Mouse (Mus musculus) kidney, adult 2 months (tissue): ENCODE results near the gene Pitpnm3. TPM values are rescaled to one million over a fixed set of nuclear protein-coding genes. Genes with fewer than 3 reads are reported as not detected.

Experiments used
- DNase-seq: peaks from one replicate; pipeline ENCODE4 v3.0.0; 2021
- H3K27ac ChIP-seq: fragments of 200-500 bp; 2 replicates; pipeline ENCODE4 v1.5.1; 2012; ENCODE audit warnings: low read depth, low read length, control low read depth, inconsistent platforms; ENCODE audit not compliant: insufficient read depth
- H3K27me3 ChIP-seq: fragments of 200-500 bp; replicated peaks from 2 replicates; pipeline ENCODE4 v1.6.1; 2012; ENCODE audit warnings: mild to moderate bottlenecking, moderate library complexity, low read length, inconsistent platforms; ENCODE audit not compliant: control insufficient read depth, insufficient read depth
- H3K36me3 ChIP-seq: fragments of 200-500 bp; 2 replicates; pipeline ENCODE4 v1.6.1; 2012; ENCODE audit warnings: mild to moderate bottlenecking, moderate library complexity, low read length, inconsistent platforms; ENCODE audit not compliant: control insufficient read depth, insufficient read depth
- H3K4me1 ChIP-seq: fragments of 200-500 bp; 2 replicates; pipeline ENCODE4 v1.6.1; 2011; ENCODE audit warnings: low read length; ENCODE audit not compliant: control insufficient read depth, insufficient read depth
- H3K4me3 ChIP-seq: fragments of 200-500 bp; 2 replicates; pipeline ENCODE4 v1.5.1; 2011; ENCODE audit warnings: mild to moderate bottlenecking, low read depth, low read length, control low read depth; ENCODE audit not compliant: insufficient read depth
- CTCF ChIP-seq: fragments of 200-500 bp; conservative IDR thresholded peaks from 2 replicates; pipeline ENCODE4 v1.5.1; 2011; ENCODE audit warnings: low read depth, mild to moderate bottlenecking, control low read depth, low read length, moderate library complexity, mixed read lengths; ENCODE audit not compliant: insufficient read depth, insufficient read length
- POLR2A ChIP-seq: fragments of 200-500 bp; IDR thresholded peaks from one replicate; pipeline ENCODE4 v1.6.1; 2011; ENCODE audit warnings: low read depth, low read length, control low read depth
- WGBS: fragments of 180-500 bp; shearing (Covaris S2); methylation state at CpG from one replicate; pipeline ENCODE4 v1.1.7; 2018; 5-methylcytosine and 5-hydroxymethylcytosine counted together
- polyA plus RNA-seq: library from polyadenylated mRNA; depleted of rRNA; stranded (reverse); fragments of >200 nt; gene quantifications from 2 replicates; pipeline ENCODE4 v1.2.3, GENCODE M21; 2012

The Pitpnm3 gene
- polyA plus RNA-seq, 1 experiment, result 4.7 TPM

DNA sequence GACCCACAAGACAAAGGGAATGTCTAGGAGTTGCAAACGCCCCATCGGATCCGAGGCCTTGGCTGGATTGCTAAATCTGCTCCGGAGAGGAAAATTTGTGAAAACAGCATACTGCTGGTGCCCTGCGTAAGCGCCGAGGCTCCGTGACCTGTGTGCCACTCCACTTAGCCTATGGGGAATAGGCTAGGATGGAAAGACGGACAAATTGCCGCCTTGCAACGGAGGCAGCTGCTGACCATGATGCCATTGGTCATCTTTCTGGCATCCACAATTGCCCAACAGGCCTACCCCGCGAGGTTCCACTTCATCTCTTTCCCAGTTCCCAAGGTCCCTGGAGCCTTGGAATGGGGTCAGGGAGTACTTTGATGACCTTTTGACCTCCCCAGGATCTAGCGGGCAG, 92.9 kb downstream of the Pitpnm3 start:
- Histone ChIP-seq H3K36me3 (no peaks in the 10 kb centered on the region), H3K4me1 (no peaks in the 10 kb centered on the region), H3K4me3 (peak overlapping the region; percentile 16; the same call in 1 of the 2 replicates), H3K27ac (no peak overlapping the region), H3K27me3 (no peaks in the 10 kb centered on the region)
- TF ChIP-seq POLR2A (no peak), CTCF (no peak)
- DNase-seq, result no peak
- 3% methylated on average over 14 of the region's 14 CpGs for WGBS

DNA sequence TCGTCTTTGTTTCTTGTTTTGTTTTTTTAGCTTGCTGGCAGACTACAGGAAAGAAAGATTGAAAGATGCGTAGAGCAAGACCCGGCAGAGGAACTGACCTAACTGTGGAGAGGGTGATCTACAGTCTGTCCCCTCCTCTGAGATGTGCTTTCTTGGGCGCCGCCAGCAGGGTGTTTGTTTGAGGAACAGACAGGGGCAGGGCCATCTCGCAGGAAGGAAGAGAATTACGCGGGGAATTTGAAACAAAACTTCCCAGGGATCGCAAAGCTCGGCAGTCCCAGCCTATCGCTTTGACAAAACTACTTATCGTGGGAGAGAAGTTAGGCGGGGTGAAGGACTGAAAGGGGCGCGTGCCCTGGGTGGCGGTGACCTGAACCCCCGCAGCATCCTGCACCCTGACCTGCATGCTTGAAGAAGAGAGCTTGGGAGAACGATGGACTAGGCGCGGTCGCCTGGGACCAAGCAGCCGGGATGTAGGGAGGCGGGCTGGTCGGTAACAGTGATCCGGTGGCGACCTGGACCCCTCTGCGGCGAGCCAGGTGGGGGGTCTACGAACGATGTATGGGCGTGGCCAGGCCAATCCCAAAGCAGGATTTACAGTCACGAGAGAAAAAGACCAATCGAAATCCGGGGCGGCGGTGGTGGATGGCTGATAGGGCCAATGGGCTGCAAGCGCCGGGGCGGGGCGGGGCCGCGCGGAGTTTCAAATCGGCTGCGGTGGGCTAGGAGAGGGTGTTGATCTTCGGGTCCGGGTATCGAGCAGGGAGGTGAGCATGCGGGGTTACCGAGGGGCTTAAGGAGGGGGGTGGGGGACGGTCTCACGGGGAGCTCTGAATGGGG, 93.6 kb downstream of the Pitpnm3 start, which contains the start of gene Pimreg:
Gene Pimreg (plus strand): TSS at position 265 of the 840 bp plus-strand sequence.
- Histone ChIP-seq H3K27me3 (no peaks in the 10 kb centered on the region), H3K4me1 (no peaks in the 10 kb centered on the region), H3K4me3 (peak within 1 kb of the TSS; percentile 57), H3K36me3 (no peaks in the 10 kb centered on the region), H3K27ac (no peak within 1 kb of the TSS)
- peak; percentile 73 for DNase-seq
- TF ChIP-seq POLR2A (no peak), CTCF (0 out of 2 replicates have a peak, but pooled peaks have one; percentile 9)
- 2% methylated on average over 52 of the region's 52 CpGs for WGBS

DNA sequence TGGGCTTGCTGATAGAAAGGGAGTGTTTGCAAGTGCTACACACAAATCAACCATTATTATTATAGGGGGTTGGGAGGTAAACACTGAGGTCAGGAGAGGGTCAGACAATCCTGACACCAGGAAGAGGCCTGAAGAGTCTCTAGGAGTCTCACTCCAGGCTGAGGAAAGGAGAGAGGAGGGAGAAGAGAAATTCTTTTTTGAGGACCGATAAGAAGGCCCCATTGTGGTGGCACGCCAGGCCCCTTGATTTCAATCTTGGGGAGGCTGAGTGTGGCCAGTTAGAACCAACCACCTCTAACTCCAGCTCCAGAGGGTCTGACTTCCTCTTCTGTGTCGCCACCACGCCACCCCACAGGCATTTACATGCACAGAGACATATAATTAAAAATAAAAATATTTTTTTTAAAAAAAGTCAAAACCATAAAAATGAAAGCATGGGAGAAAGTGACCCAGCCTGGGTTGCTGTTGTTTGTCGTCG, 94.2 kb downstream of the Pitpnm3 start:
- TF ChIP-seq CTCF (no peak), POLR2A (no peak)
- H3K27me3 ChIP-seq, result no peaks in the 10 kb centered on the region
- no peaks in the 10 kb centered on the region for H3K4me1 ChIP-seq
- DNase-seq, result no peak
- no peaks in the 10 kb centered on the region for H3K36me3 ChIP-seq
- WGBS, result 32% methylated on average over 6 of the region's 6 CpGs
- H3K27ac ChIP-seq, result no peak overlapping the region
- peak overlapping the region; percentile 57; the same call in 1 of the 2 replicates for H3K4me3 ChIP-seq

DNA sequence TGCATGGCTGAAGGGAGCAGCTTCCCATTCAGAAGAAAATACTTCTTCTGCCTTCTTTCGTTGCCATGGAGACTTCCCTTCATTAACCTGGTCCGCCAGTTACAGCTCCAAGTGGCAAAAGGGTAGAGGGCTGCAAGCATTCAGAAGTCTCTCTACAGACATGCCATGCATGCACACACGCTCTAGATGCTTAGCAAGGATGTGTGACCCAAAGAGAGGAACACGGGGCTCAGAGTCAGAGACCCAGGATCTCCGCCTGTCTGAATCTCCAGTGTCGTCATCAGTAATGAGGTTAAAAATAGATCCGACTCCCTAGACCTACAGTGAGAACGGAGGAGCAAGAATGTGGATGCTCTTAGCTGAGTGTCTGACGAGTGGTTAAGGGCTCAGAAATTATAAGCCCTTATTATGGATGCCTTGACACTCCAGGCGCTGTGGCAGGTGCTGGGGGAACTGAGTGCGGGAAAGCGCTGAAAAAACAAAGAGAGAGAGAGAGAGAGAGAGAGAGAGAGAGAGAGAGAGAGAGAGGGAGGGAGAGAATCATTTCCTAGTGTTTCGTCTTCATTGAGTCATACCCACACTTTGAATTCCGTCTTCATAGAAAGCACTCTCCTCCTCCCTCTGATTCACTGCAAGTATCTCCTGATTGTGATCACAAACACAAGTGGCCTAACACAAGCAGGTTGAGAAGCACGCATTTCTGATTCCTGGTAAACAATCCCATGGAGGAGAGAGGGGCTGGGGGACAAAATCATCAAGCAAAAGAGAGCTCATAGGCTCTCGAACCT, 95.8 kb downstream of the Pitpnm3 start:
- WGBS, result 48% methylated on average over 16 of the region's 16 CpGs
- DNase-seq, result no peak
- no peak overlapping the region for H3K4me3 ChIP-seq
- TF ChIP-seq POLR2A, result no peak
- no peak for TF ChIP-seq CTCF
- no peak overlapping the region for H3K27ac ChIP-seq
- H3K4me1 ChIP-seq, result no peaks in the 10 kb centered on the region
- no peaks in the 10 kb centered on the region for H3K27me3 ChIP-seq
- no peaks in the 10 kb centered on the region for H3K36me3 ChIP-seq

DNA sequence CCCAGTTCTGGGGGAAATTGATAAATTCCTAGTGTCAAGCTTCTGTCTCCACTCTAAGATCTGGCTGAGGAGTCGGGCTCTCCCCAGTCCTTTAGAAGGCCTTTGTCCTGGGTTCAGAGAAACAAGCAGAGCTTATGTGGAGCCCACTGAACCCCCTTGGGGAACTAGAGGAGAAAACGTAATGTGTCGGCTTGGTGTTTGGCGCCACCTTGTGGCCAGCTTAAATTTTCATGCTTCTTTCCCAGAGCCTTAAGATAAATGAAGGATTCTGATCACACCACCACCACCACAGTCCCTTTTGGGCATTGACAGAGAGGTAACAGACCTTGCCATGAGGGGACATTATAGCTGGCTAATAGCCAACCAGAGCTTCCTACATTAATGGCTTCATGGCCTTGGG, 97.6 kb downstream of the Pitpnm3 start:
- Histone ChIP-seq H3K4me3 (no peak overlapping the region), H3K27ac (no peak overlapping the region), H3K4me1 (no peaks in the 10 kb centered on the region), H3K27me3 (no peaks in the 10 kb centered on the region), H3K36me3 (no peaks in the 10 kb centered on the region)
- TF ChIP-seq CTCF (peak; percentile 74), POLR2A (no peak)
- under 1% methylated on average over 4 of the region's 4 CpGs for WGBS
- DNase-seq, result peak; percentile 50

DNA sequence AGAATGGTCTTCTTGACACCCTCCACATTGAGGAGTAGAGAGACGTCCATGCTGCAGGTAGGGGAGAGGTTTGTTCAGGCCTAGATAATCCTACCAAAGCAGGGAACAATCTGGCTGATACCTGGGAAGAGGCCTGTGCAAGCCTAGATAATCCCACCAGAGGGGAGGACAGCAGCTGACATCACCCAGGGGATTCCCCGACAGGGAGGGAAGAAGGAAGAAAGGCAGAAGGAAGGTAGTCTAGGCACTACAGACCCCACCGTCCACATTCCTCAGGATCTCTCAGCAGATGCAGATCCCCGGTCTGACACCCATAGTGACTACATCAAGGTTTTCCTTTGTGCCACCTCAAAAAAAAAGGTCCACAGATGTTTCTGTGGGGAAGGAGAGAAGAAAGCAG, 98.2 kb downstream of the Pitpnm3 start, which contains the start of gene Aipl1:
Gene Aipl1 (minus strand): TSS at position 101 of the 400 bp plus-strand sequence.
- no peak for TF ChIP-seq POLR2A
- TF ChIP-seq CTCF, result no peak
- no peak for DNase-seq
- H3K27me3 ChIP-seq, result no peaks in the 10 kb centered on the region
- H3K27ac ChIP-seq, result no peak within 1 kb of the TSS
- H3K4me3 ChIP-seq, result no peak within 1 kb of the TSS
- no peaks in the 10 kb centered on the region for H3K4me1 ChIP-seq
- H3K36me3 ChIP-seq, result no peaks in the 10 kb centered on the region
- WGBS, result 74% methylated on average over 4 of the region's 4 CpGs

DNA sequence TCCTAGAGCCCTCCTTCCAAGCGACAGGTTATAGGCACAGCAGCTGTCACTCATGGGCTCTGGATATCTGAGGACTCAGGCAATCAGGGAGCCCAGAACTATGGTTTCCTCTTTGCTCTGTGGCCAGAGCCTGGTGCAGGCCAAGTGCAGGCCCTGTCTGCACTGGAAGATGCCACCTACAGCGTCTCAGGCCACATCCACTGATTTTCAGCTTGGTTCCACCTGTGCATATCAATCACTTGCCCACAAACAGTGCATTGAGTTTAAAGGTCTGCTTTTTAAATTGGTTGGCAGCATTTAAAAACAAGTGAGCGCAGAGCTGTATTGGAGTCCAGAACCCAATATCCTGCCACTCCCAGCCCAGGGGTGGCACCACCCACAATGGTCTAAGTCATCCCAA, 103.0 kb downstream of the Pitpnm3 start:
- Histone ChIP-seq H3K4me1 (no peaks in the 10 kb centered on the region), H3K27ac (no peak overlapping the region), H3K4me3 (no peak overlapping the region), H3K36me3 (no peaks in the 10 kb centered on the region), H3K27me3 (no peaks in the 10 kb centered on the region)
- TF ChIP-seq CTCF (no peak), POLR2A (no peak)
- WGBS, result 91% methylated on average over 3 of the region's 3 CpGs
- no peak for DNase-seq
